Mouse (Mus musculus) layer of hippocampus, postnatal 36 days (tissue): ENCODE results near the gene Gm3383. TPM values are rescaled to one million over a fixed set of nuclear protein-coding genes. Genes with fewer than 3 reads are reported as not detected.
"Not testable (repeated sequence)": the region's sequence is repeated elsewhere in the genome, so short reads cannot be mapped to it uniquely, and the experiment has no call there.

Experiments used
- DNase-seq, 2 experiments: peaks; one replicate each; pipeline ENCODE4 v3.0.0; 2022
- total RNA-seq, 2 experiments: library from RNA; stranded (reverse); gene quantifications; 2 replicates each; pipeline ENCODE4 v1.2.3; 2021

The Gm3383 gene
- total RNA-seq = 1 to 10 TPM; 3.3 to 3.8 TPM

GRCm38 (mm10) chr14:5807882-5808281 lies at the start of gene Gm3383:
Gene Gm3383, minus strand, starts transcription at chr14:5807982.
- not testable (repeated sequence) for DNase-seq

DNA sequence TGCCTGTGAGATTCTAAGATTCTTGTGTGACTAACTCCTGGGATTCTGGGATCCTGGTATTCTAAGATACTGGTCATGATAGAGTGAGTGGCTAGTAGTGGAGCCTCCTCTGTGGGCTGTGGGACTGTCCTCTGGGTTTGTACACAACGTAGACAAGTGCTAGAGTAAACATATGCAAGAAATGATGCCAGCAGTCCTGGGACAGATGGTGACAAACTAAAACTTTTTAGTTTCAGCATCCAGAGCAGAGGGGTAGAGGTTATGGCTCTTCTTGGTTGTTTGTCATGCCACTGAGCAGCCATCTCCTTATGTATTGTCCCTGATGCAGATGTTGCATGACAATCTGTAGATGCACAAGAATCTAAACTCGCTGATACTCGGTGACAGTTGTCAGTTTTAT lies 48.1 kb upstream of the Gm3383 start:
- not testable (repeated sequence) for DNase-seq

DNA sequence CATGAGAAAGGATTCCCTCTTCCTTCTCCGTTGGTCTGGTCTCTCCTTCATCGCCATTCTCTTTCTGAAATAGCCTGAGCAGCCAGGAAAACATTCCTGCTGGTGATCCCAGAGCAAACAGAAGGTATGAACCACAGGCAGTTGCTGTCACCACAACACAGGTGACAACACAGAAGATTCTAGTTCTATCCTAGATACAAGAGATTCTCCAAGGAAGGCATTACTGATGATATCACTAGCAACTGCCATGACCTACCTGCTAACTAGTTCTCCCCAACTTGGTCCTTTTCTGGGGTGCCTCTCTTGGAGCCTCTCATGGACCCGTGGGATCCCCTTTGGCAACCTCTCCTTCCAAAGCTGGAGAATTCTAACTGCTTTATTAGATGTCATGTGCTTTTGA lies 22.4 kb upstream of the Gm3383 start, which contains the start of gene Gm3424:
Gene Gm3424, minus strand, starts transcription at position 101 of the 400 bp plus-strand sequence.
- not testable (repeated sequence) for DNase-seq

GRCm38 (mm10) chr14:5812699-5813356 lies 5.0 kb upstream of the Gm3383 start:
- not testable (repeated sequence) for DNase-seq

DNA sequence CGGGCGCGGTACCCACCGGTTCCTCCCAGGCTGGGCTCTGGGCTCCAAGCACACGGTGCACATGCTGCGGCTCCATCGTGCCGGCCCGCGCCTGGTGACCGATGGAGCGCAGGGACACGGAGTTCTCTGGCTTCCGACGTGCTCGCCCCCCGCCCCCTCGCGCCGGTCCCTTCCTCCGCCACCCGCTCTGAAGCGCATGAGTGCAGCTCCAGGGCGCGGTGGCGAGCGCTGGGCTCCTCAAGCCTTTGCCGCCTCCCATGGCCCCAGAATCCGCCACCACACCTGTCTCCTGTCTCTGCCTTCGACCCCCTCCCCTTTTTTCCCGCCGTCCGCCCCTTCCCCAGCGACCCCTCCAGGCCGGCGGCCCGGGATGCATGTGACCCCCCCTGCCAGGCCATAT lies 66.3 kb downstream of the Gm3383 start, which contains the start of gene Gm3373:
Gene Gm3373, minus strand, starts transcription at position 101 of the 400 bp plus-strand sequence.
- DNase-seq = not testable (repeated sequence)

GRCm38 (mm10) chr14:5687357-5687756 lies 120.4 kb downstream of the Gm3383 start, which contains the start of gene Gm9603:
Gene Gm9603, minus strand, starts transcription at chr14:5687457.
- DNase-seq = not testable (repeated sequence)

DNA sequence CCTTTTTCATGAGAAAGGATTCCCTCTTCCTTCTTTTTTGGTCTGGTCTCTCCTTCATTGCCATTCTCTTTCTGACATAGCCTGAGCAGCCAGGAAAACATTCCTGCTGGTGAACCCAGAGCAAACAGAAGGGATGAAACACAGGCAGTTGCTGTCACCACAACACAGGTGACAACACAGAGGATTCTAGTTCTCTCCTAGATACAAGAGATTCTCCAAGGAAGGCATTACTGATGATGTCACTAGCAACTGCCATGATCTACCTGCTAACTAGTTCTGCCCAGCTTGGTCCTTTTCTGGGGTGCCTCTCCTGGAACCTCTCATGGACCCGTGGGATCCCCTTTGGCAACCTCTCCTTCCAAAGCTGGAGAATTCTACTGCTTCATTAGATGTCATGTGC lies 174.9 kb downstream of the Gm3383 start, which contains the start of gene Gm8265:
Gene Gm8265, minus strand, starts transcription at position 101 of the 400 bp plus-strand sequence.
- not testable (repeated sequence) for DNase-seq

Other genes starting within 250 kb of the Gm3383 start
- not detected for gene Gm8265, start 175.0 kb downstream of the Gm3383 start, total RNA-seq
- gene Gm9603, start 120.5 kb downstream of the Gm3383 start, total RNA-seq = not detected
- gene Gm3373, start 66.4 kb downstream of the Gm3383 start, total RNA-seq = 1 to 10 TPM in 1 of 2 experiments, under 1 TPM in 1; 0.56 to 1.1 TPM
- gene Gm3424, start 22.3 kb upstream of the Gm3383 start, total RNA-seq = not detected
- gene Gm8237, start 72.4 kb upstream of the Gm3383 start, total RNA-seq = 1 to 10 TPM; 1.0 to 1.1 TPM
- gene Gm3248, start 153.8 kb upstream of the Gm3383 start, total RNA-seq = 1 to 10 TPM; 1.0 to 1.5 TPM
- gene Gm3453, start 171.2 kb upstream of the Gm3383 start, total RNA-seq = not detected